Mouse (Mus musculus) midbrain, postnatal 0 days (tissue): ENCODE results near the gene Stk38l. TPM values are rescaled to one million over a fixed set of nuclear protein-coding genes. Genes with fewer than 3 reads are reported as not detected.
"Not testable (repeated sequence)": the region's sequence is repeated elsewhere in the genome, so short reads cannot be mapped to it uniquely, and the experiment has no call there.

Experiments used
- ATAC-seq: fragments of 200-750 bp; cut with Nextera tagmentation; 2 replicates; pipeline ENCODE4 v1.8.0; 2017; ENCODE audit warnings: moderate number of reproducible peaks, mild to moderate bottlenecking, moderate TSS enrichment, moderate library complexity; ENCODE audit not compliant: low FRiP score
- DNase-seq: peaks from one replicate; pipeline ENCODE4 v3.0.0-alpha.2; 2015; ENCODE audit warnings: low spot score
- H3K27ac ChIP-seq: fragments of 300-500 bp; sonication (generic); 2 replicates; pipeline ENCODE4 v1.5.1; 2014; ENCODE audit warnings: low read depth, mild to moderate bottlenecking, low read length, mixed read lengths
- H3K27me3 ChIP-seq: fragments of 300-500 bp; sonication (generic); 2 replicates; pipeline ENCODE4 v1.6.1; 2014; ENCODE audit warnings: low read length, control low read depth, mixed read lengths; ENCODE audit not compliant: insufficient read depth
- H3K36me3 ChIP-seq: fragments of 300-500 bp; sonication (generic); 2 replicates; pipeline ENCODE4 v1.6.1; 2014; ENCODE audit warnings: low read length, control low read depth, mixed read lengths; ENCODE audit not compliant: insufficient read depth
- H3K4me1 ChIP-seq: fragments of 300-500 bp; sonication (generic); 2 replicates; pipeline ENCODE4 v1.6.1; 2014; ENCODE audit warnings: mild to moderate bottlenecking, control low read depth, antibody characterized with exemption, low read length, mixed read lengths; ENCODE audit not compliant: insufficient read depth
- H3K4me2 ChIP-seq: fragments of 300-500 bp; sonication (generic); 2 replicates; pipeline ENCODE4 v1.6.1; 2014; ENCODE audit warnings: low read depth, mild to moderate bottlenecking, low read length, mixed read lengths; ENCODE audit not compliant: poor library complexity, severe bottlenecking
- H3K4me3 ChIP-seq: fragments of 300-500 bp; sonication (generic); 2 replicates; pipeline ENCODE4 v1.5.1; 2014; ENCODE audit warnings: low read depth, mild to moderate bottlenecking, low read length, moderate library complexity
- H3K9ac ChIP-seq: fragments of 300-500 bp; sonication (generic); replicated peaks from 2 replicates; pipeline ENCODE4 v1.6.1; 2014; ENCODE audit warnings: mild to moderate bottlenecking, low read length, moderate library complexity, mixed read lengths; ENCODE audit not compliant: poor library complexity, severe bottlenecking
- H3K9me3 ChIP-seq: fragments of 300-500 bp; sonication (generic); 2 replicates; pipeline ENCODE4 v1.6.1; 2016; ENCODE audit warnings: low read length, control low read depth
- CTCF ChIP-seq: IDR thresholded peaks from 2 replicates; pipeline ENCODE4 v1.5.1; 2016; ENCODE audit warnings: antibody characterized with exemption, mild to moderate bottlenecking
- WGBS: fragments of 180-500 bp; shearing (Covaris S2); extraction: QIAGEN DNeasy Blood & Tissue Kit; methylation state at CpG from one replicate; pipeline ENCODE4 v1.1.7; 2014; 5-methylcytosine and 5-hydroxymethylcytosine counted together
- polyA plus RNA-seq: library from polyadenylated mRNA; unstranded; fragments of >200 nt; fragmentation: Nextera tagmentation; extraction: Ambion mirVana; gene quantifications from 2 replicates; pipeline ENCODE4 v1.2.1, GENCODE M21; 2015
- total RNA-seq: library from RNA; depleted of rRNA; stranded (reverse); fragments of >200 nt; gene quantifications from 2 replicates; pipeline ENCODE4 v1.2.3, GENCODE M21; 2014

The Stk38l gene
- total and polyA plus RNA-seq, 2 experiments from 2014 or later: 6.6 to 12.4 TPM

DNA sequence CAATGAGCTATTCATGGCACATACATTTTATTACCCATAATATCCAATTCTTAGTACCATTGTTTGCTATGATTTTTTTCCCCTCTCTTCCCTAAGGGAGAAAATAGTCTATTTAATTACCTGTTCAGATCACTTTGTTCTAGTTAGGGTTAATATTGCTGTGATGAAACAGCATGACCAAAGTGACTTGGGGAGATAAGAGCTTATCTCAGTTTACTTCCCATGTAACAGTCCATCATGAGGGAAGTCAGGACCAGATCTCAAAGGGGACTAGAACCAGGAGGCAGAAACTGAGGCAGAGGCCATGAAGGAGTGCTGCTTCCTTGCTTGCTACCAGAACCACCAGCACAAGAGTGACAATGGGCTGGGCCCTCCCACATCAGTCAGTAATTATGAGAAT, 15.9 kb downstream of the Stk38l start:
- no peak for TF ChIP-seq CTCF
- DNase-seq (no peak), ATAC-seq (no peak)
- no peaks in the 10 kb centered on the region for H3K27me3 ChIP-seq
- no peak overlapping the region for H3K4me2 ChIP-seq
- H3K9ac ChIP-seq: no peak overlapping the region
- no peak overlapping the region for H3K27ac ChIP-seq
- H3K4me1 ChIP-seq: no peaks in the 10 kb centered on the region
- no peaks in the 10 kb centered on the region for H3K9me3 ChIP-seq
- H3K36me3 ChIP-seq: no peaks in the 10 kb centered on the region
- H3K4me3 ChIP-seq: no peak overlapping the region

DNA sequence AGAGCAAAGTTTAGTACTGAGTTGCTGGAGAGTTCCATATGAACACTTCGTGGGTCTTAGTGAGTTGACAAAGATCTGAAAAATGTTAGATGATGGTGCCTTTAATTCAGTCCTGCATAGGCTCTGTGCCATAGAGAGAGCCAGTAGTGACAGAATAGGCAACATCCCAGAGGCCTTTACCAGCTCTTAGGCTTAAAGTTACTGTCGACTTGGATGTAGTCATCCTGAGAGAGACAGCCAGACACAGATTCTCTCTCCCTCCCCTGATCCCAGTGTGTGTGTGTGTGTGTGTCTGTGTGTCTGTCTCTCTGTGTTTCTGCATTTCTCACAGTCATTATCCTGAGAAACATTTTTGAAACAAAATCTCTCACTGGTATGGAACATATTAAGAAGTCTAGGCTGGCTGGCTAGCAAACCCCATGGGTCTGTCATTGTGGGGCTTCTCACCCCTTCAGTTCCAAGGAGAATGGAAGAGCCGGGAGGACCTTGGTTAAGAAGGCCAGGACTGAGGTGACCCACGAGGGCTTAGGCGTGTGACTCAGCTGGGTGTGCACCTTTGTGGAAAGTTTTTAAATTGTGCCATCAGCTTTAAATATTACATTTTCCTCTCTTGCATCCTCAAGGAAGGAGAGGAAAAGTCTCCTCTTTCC, 17.3 kb downstream of the Stk38l start:
- Histone ChIP-seq H3K4me3 (no peak overlapping the region), H3K27ac (no peak overlapping the region), H3K9me3 (no peaks in the 10 kb centered on the region), H3K27me3 (no peaks in the 10 kb centered on the region), H3K9ac (no peak overlapping the region), H3K4me2 (no peak overlapping the region), H3K4me1 (no peaks in the 10 kb centered on the region), H3K36me3 (no peaks in the 10 kb centered on the region)
- DNase-seq (no peak), ATAC-seq (no peak)
- no peak for TF ChIP-seq CTCF
- 83% methylated on average over 5 of the region's 5 CpGs for WGBS

DNA sequence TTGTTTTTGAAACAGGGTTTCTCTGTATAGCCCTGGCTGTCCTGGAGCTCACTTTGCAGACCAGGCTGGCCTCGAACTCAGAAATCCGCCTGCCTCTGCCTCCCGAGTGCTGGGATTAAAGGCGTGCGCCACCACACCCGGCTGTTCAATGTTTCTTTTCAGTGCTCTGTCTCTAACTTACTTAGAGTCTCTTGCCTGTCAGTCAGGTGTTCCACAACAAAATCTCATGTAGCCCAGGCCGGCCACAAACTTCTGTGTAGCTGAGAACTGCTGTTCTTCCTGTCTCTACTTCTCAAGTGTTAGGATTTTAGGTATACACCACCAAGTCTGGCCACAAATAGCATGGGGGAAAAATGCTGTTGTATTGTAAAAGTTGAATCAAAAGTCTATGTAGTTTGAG, 19.5 kb downstream of the Stk38l start:
- DNase-seq, H3K9me3 ChIP-seq, H3K36me3 ChIP-seq, H3K27me3 ChIP-seq, H3K4me1 ChIP-seq, ATAC-seq, H3K4me3 ChIP-seq, H3K9ac ChIP-seq, H3K27ac ChIP-seq, H3K4me2 ChIP-seq: not testable (repeated sequence)
- 95% methylated on average over 7 of the region's 7 CpGs for WGBS

DNA sequence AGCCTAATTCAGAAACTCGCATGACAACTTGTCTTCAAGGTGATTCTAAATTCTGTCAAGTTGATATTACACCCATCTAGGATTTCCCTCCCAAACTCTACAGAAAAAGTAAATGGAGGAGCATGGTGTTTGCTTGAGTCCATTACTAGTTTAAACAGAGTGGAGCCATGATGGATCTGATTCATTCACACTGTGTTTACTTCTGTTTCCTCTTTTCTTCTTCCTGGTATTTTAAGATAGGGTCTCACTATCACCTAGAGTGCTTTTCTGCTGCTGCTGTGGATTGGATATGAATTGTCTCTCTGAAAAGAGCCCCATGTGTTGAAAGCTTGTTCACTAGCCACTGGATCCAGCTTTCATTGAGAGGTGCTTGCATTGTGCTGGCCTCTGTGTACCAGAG, 20.4 kb downstream of the Stk38l start:
- no peak overlapping the region for H3K4me3 ChIP-seq
- no peaks in the 10 kb centered on the region for H3K9me3 ChIP-seq
- H3K4me2 ChIP-seq: no peak overlapping the region
- H3K27ac ChIP-seq: no peak overlapping the region
- no peak overlapping the region for H3K9ac ChIP-seq
- no peak for TF ChIP-seq CTCF
- no peak for DNase-seq
- H3K4me1 ChIP-seq: no peaks in the 10 kb centered on the region
- no peaks in the 10 kb centered on the region for H3K27me3 ChIP-seq
- ATAC-seq: no peak
- WGBS: 95% methylated on average over 1 of the region's 1 CpGs
- no peaks in the 10 kb centered on the region for H3K36me3 ChIP-seq

DNA sequence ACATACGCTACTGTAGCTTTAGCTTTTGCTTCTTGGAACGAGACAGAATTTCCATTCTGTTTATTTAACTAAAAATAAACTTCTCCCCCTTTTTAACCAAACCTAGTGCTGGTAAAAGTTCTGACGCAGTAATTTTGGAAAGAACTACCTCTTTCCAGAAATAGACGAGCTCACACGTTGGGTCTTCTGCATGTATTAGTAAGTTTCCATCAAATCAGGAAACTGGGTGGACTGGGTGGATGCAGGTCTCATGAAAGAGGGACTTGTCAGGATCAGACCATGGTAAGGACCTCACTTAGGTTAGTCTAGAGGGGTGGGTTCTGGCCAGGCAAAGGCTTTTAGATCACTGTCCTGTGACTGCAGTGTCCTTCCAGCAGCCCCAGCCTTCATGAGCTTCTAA, 21.8 kb downstream of the Stk38l start:
- WGBS: 87% methylated on average over 5 of the region's 5 CpGs
- TF ChIP-seq CTCF: no peak
- H3K4me1 ChIP-seq: no peaks in the 10 kb centered on the region

DNA sequence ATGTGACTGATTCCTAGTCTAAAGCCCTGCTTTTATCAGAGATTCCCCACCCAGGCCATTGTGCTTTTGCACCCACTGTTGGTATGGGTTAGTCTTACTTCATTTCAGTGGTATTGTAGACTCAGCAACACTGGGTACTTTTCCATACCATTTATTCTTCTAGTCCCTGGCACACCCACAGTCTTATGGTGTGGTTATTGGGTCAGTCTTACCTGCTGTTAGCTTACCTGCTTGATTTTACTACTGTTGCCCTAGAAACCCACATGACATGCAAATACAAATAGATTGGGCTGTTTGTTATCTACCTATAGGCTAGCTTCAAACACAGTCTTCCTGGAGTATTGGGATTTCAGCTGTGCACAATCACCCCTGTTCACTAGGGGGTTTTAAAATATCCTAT, 22.3 kb downstream of the Stk38l start:
- no peaks in the 10 kb centered on the region for H3K9me3 ChIP-seq
- no peaks in the 10 kb centered on the region for H3K4me1 ChIP-seq
- H3K27ac ChIP-seq: no peak overlapping the region
- H3K4me3 ChIP-seq: no peak overlapping the region
- H3K36me3 ChIP-seq: no peaks in the 10 kb centered on the region
- no peaks in the 10 kb centered on the region for H3K27me3 ChIP-seq
- no peak for DNase-seq
- TF ChIP-seq CTCF: no peak
- ATAC-seq: no peak
- H3K9ac ChIP-seq: no peak overlapping the region
- no peak overlapping the region for H3K4me2 ChIP-seq

More for the DNA sequence above, 21.8 kb downstream of the Stk38l start:
- H3K4me3 ChIP-seq: no peak overlapping the region
- no peak overlapping the region for H3K27ac ChIP-seq
- H3K4me2 ChIP-seq: no peak overlapping the region
- no peaks in the 10 kb centered on the region for H3K9me3 ChIP-seq
- no peaks in the 10 kb centered on the region for H3K36me3 ChIP-seq
- no peak for ATAC-seq
- H3K27me3 ChIP-seq: no peaks in the 10 kb centered on the region
- DNase-seq: no peak
- no peak overlapping the region for H3K9ac ChIP-seq
